7 mouse cellular contexts compared by ENCODE assay signal in the genomic region with DNA sequence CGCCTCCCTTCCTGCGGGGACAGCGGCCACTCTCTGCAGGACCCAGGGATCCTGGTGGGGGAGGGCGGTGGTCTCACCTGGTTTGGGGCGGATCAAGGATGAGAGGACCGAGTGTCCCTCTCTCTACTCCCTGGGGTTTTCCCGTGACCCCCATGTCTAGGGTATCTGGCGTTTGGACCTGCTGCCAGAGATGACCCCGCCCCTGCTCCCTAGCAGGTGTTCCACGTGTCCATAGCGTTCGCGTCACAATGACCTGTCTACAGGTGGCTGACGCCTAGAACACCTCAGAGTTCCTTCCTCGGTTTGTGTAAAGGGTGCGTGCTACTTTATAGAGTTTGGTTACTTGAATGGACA. TPM values are rescaled to one million over a fixed set of nuclear protein-coding genes. Genes with fewer than 3 reads are reported as not detected.
DNase-seq lines count a peak whose midpoint lies in the region; ATAC-seq and TF ChIP-seq lines count a peak whose summit lies in the region.

A gene (minus strand): TSS at position 193 of the 354 bp plus-strand sequence.

- no peak within 1 kb of the TSS for H3K27ac ChIP-seq in neural tube, embryonic 11.5 days (ENCODE audit: low read depth, low read length)
- peak within 1 kb of the TSS; percentile 88 for H3K27ac ChIP-seq in forebrain, postnatal 0 days (ENCODE audit: low read depth, low read length)
- peak within 1 kb of the TSS; percentile 96 for H3K27ac ChIP-seq in left cerebral cortex, adult 2 months

- H3K9ac ChIP-seq in neural tube, embryonic 11.5 days (ENCODE audit: low read length), result peak within 1 kb of the TSS; percentile 77
- peak within 1 kb of the TSS; percentile 90 for H3K9ac ChIP-seq in forebrain, postnatal 0 days

- no peak; the same call in 1 of the 2 replicates for ATAC-seq in neural tube, embryonic 11.5 days (ENCODE audit: insufficient read depth, low FRiP score, low TSS enrichment)
- peak; percentile 24 for ATAC-seq in forebrain, postnatal 0 days
- peak; percentile 25; the same call in 1 of the 2 replicates for ATAC-seq in megakaryocyte-erythroid progenitor cell, adult 5-6 weeks (replicated peaks; ENCODE audit: low FRiP score, low TSS enrichment, poor library complexity, severe bottlenecking)

- no peaks in the 10 kb centered on the region for H3K36me3 ChIP-seq in neural tube, embryonic 11.5 days (ENCODE audit: control insufficient read depth, insufficient read depth, low read length)
- peaks cover 6% of the 10 kb centered on the region; the same call in 1 of the 2 replicates for H3K36me3 ChIP-seq in forebrain, postnatal 0 days (ENCODE audit: insufficient read depth)

- DNase-seq in neural tube, embryonic 11.5 days (ENCODE audit: low spot score), result no peak
- no peak for DNase-seq in neural tube, embryonic 10.5 days (ENCODE audit: extremely low spot score, low spot score)
- peak; percentile 24 for DNase-seq in brain, embryonic 14.5 days (ENCODE audit: low read depth)
- peak; percentile 16 for DNase-seq in forebrain, postnatal 0 days
- no peak for DNase-seq in left cerebral cortex, adult 2 months (ENCODE audit: extremely low spot score in 1 of 2, low spot score in 2 of 2)
- DNase-seq in thymus, adult 18-20 months, result no peak

- no peaks in the 10 kb centered on the region for H3K27me3 ChIP-seq in neural tube, embryonic 11.5 days (ENCODE audit: control insufficient read depth, insufficient read depth, low read length)
- no peaks in the 10 kb centered on the region for H3K27me3 ChIP-seq in forebrain, postnatal 0 days (ENCODE audit: insufficient read depth, low read length)

- WGBS in neural tube, embryonic 11.5 days, result 1% methylated on average over 16 of the region's 16 CpGs
- WGBS in forebrain, postnatal 0 days, result under 1% methylated on average over 14 of the region's 16 CpGs

- no peak for TF ChIP-seq POLR2A in brain, embryonic 14.5 days (IDR thresholded peaks at IDR 0.05; ENCODE audit: borderline replicate concordance, extremely low read depth, insufficient read depth, insufficient read length, poor library complexity, severe bottlenecking)

- intact Hi-C loops in left cerebral cortex, adult 2 months (cut with DNase I), result loop anchor here (5.0 kb wide), 1 partner anchor 54 kb away; no protein-coding TSS in a partner anchor

- no peaks in the 10 kb centered on the region; the same call in 1 of the 2 replicates for H3K4me1 ChIP-seq in neural tube, embryonic 11.5 days (ENCODE audit: control insufficient read depth, insufficient read depth, low read length)
- peaks cover 4% of the 10 kb centered on the region; the same call in 1 of the 2 replicates for H3K4me1 ChIP-seq in forebrain, postnatal 0 days (ENCODE audit: insufficient read depth)

- H3K4me3 ChIP-seq in neural tube, embryonic 11.5 days (ENCODE audit: low read depth, low read length), result peak within 1 kb of the TSS; percentile 77
- peak within 1 kb of the TSS; percentile 72 for H3K4me3 ChIP-seq in forebrain, postnatal 0 days (ENCODE audit: low read depth, low read length)
- H3K4me3 ChIP-seq in left cerebral cortex, adult 2 months, result peak within 1 kb of the TSS; percentile 82

- TF ChIP-seq CTCF in brain, embryonic 14.5 days (IDR thresholded peaks at IDR 0.05; ENCODE audit: borderline replicate concordance, extremely low read depth, insufficient read depth, insufficient read length), result no peak
- TF ChIP-seq CTCF in forebrain, postnatal 0 days (IDR thresholded peaks at IDR 0.05; ENCODE audit: low read depth), result no peak
- no peak for TF ChIP-seq CTCF in left cerebral cortex, adult 2 months (IDR thresholded peaks at IDR 0.05)

- peak within 1 kb of the TSS; percentile 77 for H3K4me2 ChIP-seq in neural tube, embryonic 11.5 days (ENCODE audit: low read depth)
- peak within 1 kb of the TSS; percentile 90 for H3K4me2 ChIP-seq in forebrain, postnatal 0 days (ENCODE audit: low read depth)

- H3K9me3 ChIP-seq in neural tube, embryonic 11.5 days (ENCODE audit: control insufficient read depth, low read length), result no peaks in the 10 kb centered on the region
- H3K9me3 ChIP-seq in forebrain, postnatal 0 days (ENCODE audit: low read length), result peaks cover 3% of the 10 kb centered on the region; the same call in 1 of the 2 replicates

RNA-seq across cellular contexts. Expression of the gene that starts here (rescaled TPM):
- 17.8 and 18.5 TPM in 2 replicates for polyA plus RNA-seq in neural tube, embryonic 11.5 days (2014; fragmentation: Nextera tagmentation; extraction: Ambion mirVana)
- polyA plus RNA-seq in brain, embryonic 14.5 days (2012; rRNA removed), result 15.6 and 20.0 TPM in 2 replicates
- 64.4 and 72.5 TPM in 2 replicates for total RNA-seq in forebrain, postnatal 0 days (2014; rRNA removed)
- polyA plus RNA-seq in forebrain, postnatal 0 days (2015; fragmentation: Nextera tagmentation; extraction: Ambion mirVana), result 92.0 and 98.6 TPM in 2 replicates
- total RNA-seq in left cerebral cortex, adult 2 months (2021), result 10 to 100 TPM; 65.4 to 72.6 TPM
- total RNA-seq in megakaryocyte-erythroid progenitor cell, adult 5-6 weeks (2014; fragmentation: Nextera tagmentation), result 1.0 and 4.6 TPM in 2 replicates
- 6.0 and 8.3 TPM in 2 replicates for total RNA-seq in megakaryocyte-erythroid progenitor cell, adult 5-6 weeks (2017)

Comparison
In these comparisons a context has a peak if more than half of its experiments do, and no peak if none do; other contexts are left out.
1. DNase-seq: peak in brain, embryonic 14.5 days (single experiment) and forebrain, postnatal 0 days (single experiment); none in neural tube, embryonic 11.5 days (single experiment), neural tube, embryonic 10.5 days (single experiment), left cerebral cortex, adult 2 months (0 of 2) and thymus, adult 18-20 months (0 of 2).
2. Peak in every context shown above with its lines, with median percentiles within 50 percentile points of each other: H3K4me3 ChIP-seq.